Mouse (Mus musculus): ENCODE results near the gene Nefh. TPM values are rescaled to one million over a fixed set of nuclear protein-coding genes. Genes with fewer than 3 reads are reported as not detected.
A peak's percentile ranks its signal among the peaks of the same experiment; 100 is the strongest.

Gene Nefh
- total RNA-seq, 2 experiments from 2014 or later: 3.2 to 4.8 TPM

Small RNAs within 50 kb of the gene (microRNA-seq; reads per million reads assigned to microRNA genes)
- 7.8 reads per million, percentile 20 among the genes with 10 or more reads in this experiment for gene Mir6918

Other genes with a start within 250 kb of the Nefh start
- gene Uqcr10, start 243.7 kb downstream of the Nefh start, total RNA-seq (2021): 100 to 1,000 TPM; 253 to 282 TPM
- 10 to 100 TPM; 24.9 to 31.3 TPM for gene Zmat5, start 243.4 kb downstream of the Nefh start, total RNA-seq (2021)
- gene Cabp7, start 201.3 kb downstream of the Nefh start, total RNA-seq (2021): 1 to 10 TPM; 2.2 to 4.3 TPM
- gene Nf2, start 98.5 kb downstream of the Nefh start, total RNA-seq (2021): 100 to 1,000 TPM; 155 to 162 TPM
- 100 to 1,000 TPM; 102 TPM for gene Nipsnap1, start 74.1 kb downstream of the Nefh start, total RNA-seq (2021)
- gene Thoc5, start 52.7 kb downstream of the Nefh start, total RNA-seq (2021): 10 to 100 TPM; 58.1 to 61.4 TPM
- 100 to 1,000 TPM; 110 to 115 TPM for gene Ap1b1, start 38.8 kb upstream of the Nefh start, total RNA-seq (2021)
- gene Rasl10a, start 110.1 kb upstream of the Nefh start, total RNA-seq (2021): 10 to 100 TPM; 20.0 to 20.1 TPM
- 10 to 100 TPM; 37.8 to 42.0 TPM for gene Gas2l1, start 117.3 kb upstream of the Nefh start, total RNA-seq (2021)
- gene Rhbdd3, start 150.9 kb upstream of the Nefh start, total RNA-seq (2021): 10 to 100 TPM; 26.1 to 28.1 TPM
- gene Ewsr1, start 151.2 kb upstream of the Nefh start, total RNA-seq (2021): 100 to 1,000 TPM; 380 to 389 TPM
- gene Emid1, start 204.2 kb upstream of the Nefh start, total RNA-seq (2021): 10 to 100 TPM; 38.7 to 43.8 TPM

All from left cerebral cortex, postnatal 4 days (tissue).